Mouse (Mus musculus) kidney, adult 18-20 months (tissue): ENCODE data around the gene H13.

Experiments used
- DNase-seq: peaks from one replicate; pipeline ENCODE4 v3.0.0; 2021

H13 gene

GRCm38 (mm10) chr2:152669256-152669638, at the start of gene H13:
Gene H13, plus strand, starts transcription at chr2:152669461.
- DNase-seq: peak; percentile 92

- DNase-seq: no peak
Observed at GRCm38 (mm10) chr2:152620367-152621134, 48.7 kb upstream of the H13 start.

- no peak for DNase-seq
Observed at GRCm38 (mm10) chr2:152622151-152622550, 47.1 kb upstream of the H13 start.

GRCm38 (mm10) chr2:152622953-152623352, 46.3 kb upstream of the H13 start, which contains the start of gene Defb25:
Gene Defb25, minus strand, starts transcription at chr2:152623053.
- no peak for DNase-seq

GRCm38 (mm10) chr2:152624566-152624965, 44.7 kb upstream of the H13 start:
- no peak for DNase-seq

GRCm38 (mm10) chr2:152625256-152625655, 44.0 kb upstream of the H13 start:
- DNase-seq: no peak

- no peak for DNase-seq
Observed at GRCm38 (mm10) chr2:152626774-152627591, 42.3 kb upstream of the H13 start, which contains the start of gene Rem1. Gene Rem1, plus strand, starts transcription at chr2:152626951.

- DNase-seq: no peak
Observed at GRCm38 (mm10) chr2:152628066-152628465, 41.2 kb upstream of the H13 start.

GRCm38 (mm10) chr2:152629239-152629638, 40.0 kb upstream of the H13 start:
- no peak for DNase-seq

- DNase-seq: no peak
Observed at GRCm38 (mm10) chr2:152629904-152630303, 39.4 kb upstream of the H13 start.

GRCm38 (mm10) chr2:152633334-152633733, 35.9 kb upstream of the H13 start:
- no peak for DNase-seq

- no peak for DNase-seq
Observed at GRCm38 (mm10) chr2:152634311-152634710, 35.0 kb upstream of the H13 start.

- peak; percentile 67 for DNase-seq
Observed at GRCm38 (mm10) chr2:152636246-152637005, 32.8 kb upstream of the H13 start.

- no peak for DNase-seq
Observed at GRCm38 (mm10) chr2:152637006-152637322, 32.3 kb upstream of the H13 start.

- no peak for DNase-seq
Observed at GRCm38 (mm10) chr2:152637381-152637780, 31.9 kb upstream of the H13 start.

- DNase-seq: no peak
Observed at GRCm38 (mm10) chr2:152638865-152639264, 30.4 kb upstream of the H13 start.

GRCm38 (mm10) chr2:152639406-152640113, 29.7 kb upstream of the H13 start:
- peak; percentile 53 for DNase-seq

GRCm38 (mm10) chr2:152652901-152653620, 16.2 kb upstream of the H13 start:
- DNase-seq: no peak

- no peak for DNase-seq
Observed at GRCm38 (mm10) chr2:152653874-152654715, 15.2 kb upstream of the H13 start.

GRCm38 (mm10) chr2:152657398-152657797, 11.9 kb upstream of the H13 start:
- DNase-seq: no peak

- DNase-seq: no peak
Observed at GRCm38 (mm10) chr2:152661163-152661562, 8.1 kb upstream of the H13 start.
